Mouse (Mus musculus) ES-Bruce4 (cell line): ENCODE measurements at regions not wholly inside any gene's neighbourhood (a gene's known extent, or its start where the extent isn't known, plus 50 kb on each side); places are given as distances from the start of the nearest gene placed in this dataset.

Source experiments
- H3K27ac ChIP-seq: 2 replicates; pipeline ENCODE4 v1.5.1; 2012; ENCODE audit warnings: low read length, inconsistent platforms; ENCODE audit not compliant: insufficient read depth
- H3K27me3 ChIP-seq: 2 replicates; pipeline ENCODE4 v1.6.1; 2012; ENCODE audit warnings: mild to moderate bottlenecking, low read length, inconsistent platforms; ENCODE audit not compliant: control insufficient read depth, poor library complexity, insufficient read depth, severe bottlenecking
- H3K36me3 ChIP-seq: 2 replicates; pipeline ENCODE4 v1.6.1; 2012; ENCODE audit warnings: inconsistent platforms, mild to moderate bottlenecking, low read length, moderate library complexity; ENCODE audit not compliant: control insufficient read depth, poor library complexity, insufficient read depth, severe bottlenecking
- H3K4me1 ChIP-seq: one replicate; pipeline ENCODE4 v1.8.1; 2011; ENCODE audit warnings: low read length; ENCODE audit not compliant: control insufficient read depth, insufficient read depth
- H3K4me3 ChIP-seq: 2 replicates; pipeline ENCODE4 v1.5.1; 2011; ENCODE audit warnings: low read depth, mild to moderate bottlenecking, low read length
- H3K9ac ChIP-seq: 2 replicates; pipeline ENCODE4 v1.6.1; 2012; ENCODE audit warnings: low read depth, mild to moderate bottlenecking, inconsistent platforms; ENCODE audit not compliant: poor library complexity, severe bottlenecking
- H3K9me3 ChIP-seq: replicated peaks from 2 replicates; pipeline ENCODE4 v1.6.1; 2012; ENCODE audit warnings: mild to moderate bottlenecking, low read length, inconsistent platforms; ENCODE audit not compliant: control insufficient read depth, poor library complexity, insufficient read depth, severe bottlenecking
- CTCF ChIP-seq: IDR thresholded peaks from one replicate; pipeline ENCODE4 v1.8.1; 2011; ENCODE audit warnings: low read depth, low read length
- EP300 ChIP-seq: IDR thresholded peaks from 2 replicates; pipeline ENCODE4 v1.6.1; 2011; ENCODE audit warnings: low read depth, low read length; ENCODE audit not compliant: insufficient read depth
- POLR2A ChIP-seq: IDR thresholded peaks from one replicate; pipeline ENCODE4 v1.8.1; 2011; ENCODE audit warnings: low read length; ENCODE audit not compliant: insufficient read depth

DNA sequence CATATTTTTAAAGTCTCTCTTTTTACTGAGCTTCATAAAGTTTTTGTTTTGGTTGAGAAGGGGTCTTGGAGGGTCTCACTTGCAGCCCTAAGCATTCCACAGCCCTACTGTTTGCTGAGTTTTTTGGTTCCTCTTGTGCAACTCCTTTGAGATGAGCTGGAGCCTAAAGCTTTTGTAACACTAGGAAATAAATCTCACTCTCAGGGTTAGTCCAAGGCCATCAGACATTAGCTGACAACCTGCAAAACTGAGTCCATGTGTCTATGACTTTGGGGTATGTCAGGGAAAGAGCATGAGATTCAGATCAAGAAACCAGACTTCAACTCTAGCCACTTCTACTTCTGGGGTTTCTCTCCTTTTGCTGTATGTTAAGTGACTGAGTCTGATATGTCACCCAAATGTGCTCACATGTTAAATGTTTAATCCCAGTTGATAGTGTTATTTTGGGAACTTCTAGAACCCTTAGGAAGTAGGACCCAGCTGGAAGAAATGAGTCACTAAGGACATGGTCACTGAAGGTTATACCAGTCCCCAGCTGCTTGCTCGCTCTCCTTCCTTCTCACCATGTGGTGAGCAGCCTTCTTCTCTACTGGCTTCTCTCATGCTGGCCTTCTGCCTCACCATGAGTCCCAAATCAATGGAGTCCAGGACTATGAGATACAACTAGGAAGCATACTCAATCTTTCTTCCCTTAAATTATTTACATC lies 198.7 kb downstream of the Adamts15 start:
- H3K4me1 ChIP-seq: no peaks in the 10 kb centered on the region
- TF ChIP-seq POLR2A: no peak
- TF ChIP-seq CTCF: no peak
- no peak for TF ChIP-seq EP300
- no peak overlapping the region for H3K27ac ChIP-seq
- no peak overlapping the region for H3K4me3 ChIP-seq
- no peaks in the 10 kb centered on the region for H3K27me3 ChIP-seq
- H3K9ac ChIP-seq: no peak overlapping the region
- no peaks in the 10 kb centered on the region for H3K9me3 ChIP-seq
- H3K36me3 ChIP-seq: no peaks in the 10 kb centered on the region

DNA sequence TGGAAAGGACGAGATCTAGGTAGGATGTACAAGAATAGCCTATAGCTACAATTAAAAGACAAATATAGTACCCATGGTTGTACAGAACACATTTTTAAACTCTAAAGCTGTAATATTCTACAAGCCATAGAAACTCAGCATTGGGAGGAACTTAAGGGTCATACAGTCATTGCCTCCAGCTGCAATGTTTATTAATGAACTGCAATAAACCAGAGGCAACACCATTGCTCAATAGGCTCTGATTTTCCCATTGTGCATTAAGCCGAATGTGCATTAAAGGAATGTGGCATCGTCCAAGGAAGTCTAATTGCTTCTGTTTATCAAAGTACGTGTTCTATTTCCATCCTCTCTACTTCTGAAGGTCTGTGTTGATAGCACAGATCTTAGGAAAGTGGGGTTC lies 200.4 kb downstream of the Adamts15 start:
- Histone ChIP-seq H3K27me3 (no peaks in the 10 kb centered on the region), H3K4me1 (no peaks in the 10 kb centered on the region), H3K27ac (no peak overlapping the region), H3K9me3 (no peaks in the 10 kb centered on the region), H3K36me3 (no peaks in the 10 kb centered on the region), H3K9ac (no peak overlapping the region), H3K4me3 (no peak overlapping the region)
- TF ChIP-seq POLR2A: no peak
- TF ChIP-seq CTCF: no peak

DNA sequence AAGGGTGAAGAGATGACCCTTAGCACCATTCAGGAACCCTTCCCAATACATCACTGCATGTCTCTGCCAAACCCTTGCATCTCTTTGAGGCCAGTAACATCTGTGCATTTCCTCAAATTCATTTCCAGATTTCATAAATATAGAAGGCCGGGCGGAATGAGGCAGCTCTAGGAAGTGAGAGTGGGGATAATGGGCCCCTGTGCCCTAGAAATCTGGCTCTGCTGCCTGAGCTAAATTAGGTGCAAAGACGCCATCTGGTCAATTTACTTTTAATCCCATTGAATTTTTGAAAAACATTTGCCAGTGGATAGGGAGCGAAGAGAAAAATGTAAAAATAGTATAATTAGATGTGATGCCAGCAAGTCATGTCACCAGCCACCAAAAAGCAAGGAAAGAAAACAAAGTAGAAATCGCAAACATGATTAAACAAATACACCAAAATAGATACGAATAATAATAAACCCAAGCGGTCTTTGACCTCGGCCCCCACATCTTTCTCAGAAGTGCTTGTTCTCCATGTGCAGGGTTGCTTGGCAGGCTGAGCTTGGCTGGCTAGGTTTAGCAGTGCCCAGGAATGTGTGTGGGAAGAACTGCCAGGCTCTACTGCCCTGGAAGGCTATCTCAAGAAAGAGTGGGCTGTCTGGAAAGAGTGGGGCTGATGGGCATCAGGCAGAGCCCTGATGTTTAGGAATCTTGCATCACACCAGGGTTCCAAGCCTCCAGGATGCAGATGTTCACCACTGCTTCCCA lies 205.7 kb downstream of the Adamts15 start:
- no peak overlapping the region for H3K4me3 ChIP-seq
- H3K4me1 ChIP-seq: no peaks in the 10 kb centered on the region
- no peaks in the 10 kb centered on the region for H3K36me3 ChIP-seq

DNA sequence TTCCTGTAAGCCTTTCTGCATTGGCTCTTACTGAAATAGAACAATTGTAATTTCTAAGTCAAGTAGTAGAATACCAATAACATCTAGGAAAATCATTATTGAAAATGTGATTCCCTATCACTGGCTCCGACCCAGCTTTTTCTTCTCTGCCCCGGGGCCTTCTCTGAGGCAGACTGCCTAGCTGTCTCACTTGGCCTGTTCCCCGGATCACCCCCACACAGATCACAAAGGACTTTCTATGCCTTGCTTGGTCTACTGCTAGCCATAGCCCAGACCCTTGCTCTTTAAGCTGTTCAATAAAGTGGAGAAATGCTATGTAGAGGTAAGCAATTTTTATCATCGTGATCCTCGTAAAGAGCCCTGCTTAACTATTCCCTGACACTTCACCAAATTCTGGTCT lies 212.1 kb downstream of the Adamts15 start:
- no peak overlapping the region for H3K9ac ChIP-seq
- H3K27ac ChIP-seq: no peak overlapping the region
- H3K36me3 ChIP-seq: no peaks in the 10 kb centered on the region
- H3K4me3 ChIP-seq: no peak overlapping the region
- no peaks in the 10 kb centered on the region for H3K9me3 ChIP-seq
- H3K4me1 ChIP-seq: no peaks in the 10 kb centered on the region
- no peaks in the 10 kb centered on the region for H3K27me3 ChIP-seq
- TF ChIP-seq EP300: no peak
- no peak for TF ChIP-seq POLR2A
- TF ChIP-seq CTCF: no peak

More for the DNA sequence above, 205.7 kb downstream of the Adamts15 start:
- H3K9ac ChIP-seq: no peak overlapping the region
- H3K27ac ChIP-seq: no peak overlapping the region
- H3K9me3 ChIP-seq: no peaks in the 10 kb centered on the region
- H3K27me3 ChIP-seq: no peaks in the 10 kb centered on the region
- TF ChIP-seq POLR2A (no peak), CTCF (no peak), EP300 (no peak)

DNA sequence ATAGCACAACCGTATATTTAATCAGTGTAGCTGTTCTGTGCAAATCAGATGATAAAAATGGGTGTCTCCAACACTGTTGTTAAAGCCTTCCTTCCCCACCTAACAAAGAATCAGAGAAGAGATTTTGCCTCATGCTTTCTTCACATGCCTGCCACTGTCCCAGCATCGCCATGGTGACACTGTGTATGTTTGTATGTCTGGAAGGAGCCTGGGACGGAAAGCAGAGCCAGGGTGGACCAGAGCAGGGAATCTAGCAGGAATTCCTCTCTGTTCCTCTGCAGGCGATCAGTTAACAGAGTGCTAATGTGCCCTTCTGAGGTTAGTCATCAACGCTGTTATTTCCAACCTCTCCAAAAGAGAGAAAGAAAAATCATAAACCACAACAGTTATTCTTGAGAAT lies 222.4 kb downstream of the Adamts15 start:
- Histone ChIP-seq H3K27me3 (no peaks in the 10 kb centered on the region), H3K4me1 (no peaks in the 10 kb centered on the region), H3K9ac (no peak overlapping the region), H3K4me3 (no peak overlapping the region), H3K9me3 (no peaks in the 10 kb centered on the region), H3K27ac (no peak overlapping the region), H3K36me3 (no peaks in the 10 kb centered on the region)
- TF ChIP-seq CTCF (no peak), POLR2A (no peak), EP300 (no peak)

DNA sequence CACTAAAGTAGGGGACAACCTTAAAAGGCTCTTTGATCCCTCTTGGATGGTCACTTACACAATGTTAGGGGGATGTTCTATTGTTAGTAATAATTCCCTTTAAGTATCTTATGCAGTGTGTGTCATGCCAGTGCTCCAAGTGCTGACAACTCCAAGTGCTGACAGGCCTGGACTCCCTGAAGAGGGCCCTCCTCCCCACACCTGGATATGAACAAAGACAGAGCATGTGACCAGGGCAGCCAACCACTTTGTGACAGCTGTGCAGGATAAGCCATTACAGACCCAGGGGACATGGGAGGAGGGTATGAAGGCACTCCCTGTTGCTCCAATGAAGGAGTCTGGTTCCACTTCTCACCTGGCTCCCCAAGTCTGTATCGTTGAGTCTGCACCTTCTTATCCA lies 224.7 kb downstream of the Adamts15 start:
- Histone ChIP-seq H3K4me3 (no peak overlapping the region), H3K27me3 (no peaks in the 10 kb centered on the region), H3K4me1 (no peaks in the 10 kb centered on the region), H3K27ac (no peak overlapping the region), H3K9ac (no peak overlapping the region), H3K9me3 (no peaks in the 10 kb centered on the region), H3K36me3 (no peaks in the 10 kb centered on the region)
- no peak for TF ChIP-seq EP300
- no peak for TF ChIP-seq CTCF
- no peak for TF ChIP-seq POLR2A
